Mouse (Mus musculus): ENCODE data around the gene Scamp2.
A peak's percentile ranks its signal among the peaks of the same experiment; 100 is the strongest.

Scamp2 gene

GRCm38 (mm10) chr9:57597929-57598382, 37.2 kb downstream of the Scamp2 start:
- DNase-seq, result no peak

GRCm38 (mm10) chr9:57598851-57599563, 38.3 kb downstream of the Scamp2 start:
- DNase-seq, result no peak

GRCm38 (mm10) chr9:57600620-57601352, 40.0 kb downstream of the Scamp2 start:
- no peak for DNase-seq

GRCm38 (mm10) chr9:57601353-57601706, 40.6 kb downstream of the Scamp2 start:
- DNase-seq, result no peak

- no peak for DNase-seq
These were observed 41.4 kb downstream of the Scamp2 start for GRCm38 (mm10) chr9:57602098-57602497.

GRCm38 (mm10) chr9:57604875-57605274, 44.1 kb downstream of the Scamp2 start:
- DNase-seq, result no peak

- no peak for DNase-seq
These were observed 44.8 kb downstream of the Scamp2 start for GRCm38 (mm10) chr9:57605503-57605902.

GRCm38 (mm10) chr9:57606139-57606851, 45.6 kb downstream of the Scamp2 start, which contains the start of gene Cplx3:
Gene Cplx3, minus strand, starts transcription at chr9:57606281.
- DNase-seq, result no peak

- DNase-seq, result no peak
These were observed 49.1 kb downstream of the Scamp2 start for GRCm38 (mm10) chr9:57609803-57610202.

- DNase-seq, result peak; percentile 56
These were observed 49.6 kb downstream of the Scamp2 start for GRCm38 (mm10) chr9:57610359-57610826.

GRCm38 (mm10) chr9:57612587-57612986, 51.8 kb downstream of the Scamp2 start:
- no peak for DNase-seq

GRCm38 (mm10) chr9:57613975-57614374, 53.2 kb downstream of the Scamp2 start:
- DNase-seq, result no peak

- DNase-seq, result no peak
These were observed 54.0 kb downstream of the Scamp2 start for GRCm38 (mm10) chr9:57614786-57615185.

GRCm38 (mm10) chr9:57617556-57618169, 56.9 kb downstream of the Scamp2 start:
- no peak for DNase-seq

- no peak for DNase-seq
These were observed 58.1 kb downstream of the Scamp2 start for GRCm38 (mm10) chr9:57618854-57619253.

GRCm38 (mm10) chr9:57620674-57621073, 59.9 kb downstream of the Scamp2 start, which contains the start of gene Lman1l:
Gene Lman1l, minus strand, starts transcription at chr9:57620774.
- DNase-seq, result no peak

GRCm38 (mm10) chr9:57624295-57624694, 63.6 kb downstream of the Scamp2 start:
- no peak for DNase-seq

GRCm38 (mm10) chr9:57625674-57626500, 65.1 kb downstream of the Scamp2 start:
- DNase-seq, result peak; percentile 47

- no peak for DNase-seq
These were observed 66.4 kb downstream of the Scamp2 start for GRCm38 (mm10) chr9:57627191-57627590.

GRCm38 (mm10) chr9:57627892-57628291, 67.1 kb downstream of the Scamp2 start:
- no peak for DNase-seq

- no peak for DNase-seq
These were observed 68.0 kb downstream of the Scamp2 start for GRCm38 (mm10) chr9:57628717-57629116.

Measured in cerebellum, adult 11-12 months (tissue).